Mouse (Mus musculus) spleen, adult 12 weeks (tissue): Measurements from ENCODE around the gene Hspa5.
A peak's percentile ranks its signal among the peaks of the same experiment; 100 is the strongest.
"Not testable (repeated sequence)": the region's sequence is repeated elsewhere in the genome, so short reads cannot be mapped to it uniquely, and the experiment has no call there.

Source experiments
- DNase-seq: peaks from one replicate; pipeline ENCODE4 v3.0.0; 2022; ENCODE audit warnings: low spot score

The Hspa5 gene

GRCm38 (mm10) chr2:34771368-34772226, at the start of gene Hspa5:
Gene Hspa5, plus strand, starts transcription at chr2:34771970.
- DNase-seq: peak; percentile 98

GRCm38 (mm10) chr2:34725269-34725668, 46.5 kb upstream of the Hspa5 start:
- no peak for DNase-seq

GRCm38 (mm10) chr2:34727045-34727728, 44.6 kb upstream of the Hspa5 start:
- DNase-seq: no peak

- DNase-seq: no peak
Observed at GRCm38 (mm10) chr2:34736626-34737025, 35.1 kb upstream of the Hspa5 start.

- no peak for DNase-seq
Observed at GRCm38 (mm10) chr2:34737911-34738310, 33.9 kb upstream of the Hspa5 start.

GRCm38 (mm10) chr2:34739684-34740391, 31.9 kb upstream of the Hspa5 start:
- no peak for DNase-seq

GRCm38 (mm10) chr2:34741390-34742159, 30.2 kb upstream of the Hspa5 start:
- DNase-seq: no peak

- DNase-seq: no peak
Observed at GRCm38 (mm10) chr2:34742675-34743074, 29.1 kb upstream of the Hspa5 start.

- no peak for DNase-seq
Observed at GRCm38 (mm10) chr2:34744476-34744875, 27.3 kb upstream of the Hspa5 start.

- DNase-seq: no peak
Observed at GRCm38 (mm10) chr2:34745673-34746072, 26.1 kb upstream of the Hspa5 start.

GRCm38 (mm10) chr2:34748479-34748878, 23.3 kb upstream of the Hspa5 start:
- DNase-seq: no peak

GRCm38 (mm10) chr2:34750245-34750644, 21.5 kb upstream of the Hspa5 start:
- DNase-seq: no peak

GRCm38 (mm10) chr2:34753811-34754550, 17.8 kb upstream of the Hspa5 start:
- DNase-seq: peak; percentile 82

GRCm38 (mm10) chr2:34754551-34755358, 17.0 kb upstream of the Hspa5 start, which contains the start of gene Gapvd1:
Gene Gapvd1, minus strand, starts transcription at chr2:34755232.
- DNase-seq: peak; percentile 17

GRCm38 (mm10) chr2:34757341-34757740, 14.4 kb upstream of the Hspa5 start:
- no peak for DNase-seq

- not testable (repeated sequence) for DNase-seq
Observed at GRCm38 (mm10) chr2:34761272-34761671, 10.5 kb upstream of the Hspa5 start.

- DNase-seq: no peak
Observed at GRCm38 (mm10) chr2:34762174-34762573, 9.6 kb upstream of the Hspa5 start.

GRCm38 (mm10) chr2:34762872-34763271, 8.9 kb upstream of the Hspa5 start:
- DNase-seq: no peak

- DNase-seq: no peak
Observed at GRCm38 (mm10) chr2:34764801-34765200, 7.0 kb upstream of the Hspa5 start.

- DNase-seq: no peak
Observed at GRCm38 (mm10) chr2:34770049-34770448, 1.7 kb upstream of the Hspa5 start.
